In genomic region chr1:133209036-133209435, GRCm38 (mm10) we compare ENCODE assay signal across 14 mouse cellular contexts. TPM values are rescaled to one million over a fixed set of nuclear protein-coding genes. Genes with fewer than 3 reads are reported as not detected.
DNase-seq lines count a peak whose midpoint lies in the region; ATAC-seq and TF ChIP-seq lines count a peak whose summit lies in the region.
"Had no signal": no experiment of that assay in that cellular context is flagged by ENCODE, and none has a peak within 500 bp of the region (broad histone marks: within the 10 kb centered on the region; RNA-seq: fewer than 3 reads in every experiment).

No protein-coding gene starts in this region.

- no peak for TF ChIP-seq EP300 in stomach, postnatal 0 days (optimal IDR thresholded peaks at IDR 0.05)

- peaks cover 43% of the 10 kb centered on the region for H3K4me1 ChIP-seq in neural tube, embryonic 12.5 days
- H3K4me1 ChIP-seq in neural tube, embryonic 15.5 days: peaks cover 42% of the 10 kb centered on the region
- H3K4me1 ChIP-seq in embryonic facial prominence, embryonic 12.5 days: peaks cover 29% of the 10 kb centered on the region
- H3K4me1 ChIP-seq in hindbrain, embryonic 15.5 days (replicated peaks): peaks cover 42% of the 10 kb centered on the region
- peaks cover 14% of the 10 kb centered on the region for H3K4me1 ChIP-seq in stomach, postnatal 0 days (replicated peaks; ENCODE audit: control insufficient read depth, insufficient read depth)

- no peak for TF ChIP-seq CTCF in stomach, postnatal 0 days (IDR thresholded peaks at IDR 0.05; ENCODE audit: low read depth)

- H3K9me3 ChIP-seq in neural tube, embryonic 12.5 days: no peaks in the 10 kb centered on the region
- H3K9me3 ChIP-seq in neural tube, embryonic 15.5 days (replicated peaks): no peaks in the 10 kb centered on the region
- H3K9me3 ChIP-seq in embryonic facial prominence, embryonic 12.5 days: no peaks in the 10 kb centered on the region
- no peaks in the 10 kb centered on the region for H3K9me3 ChIP-seq in hindbrain, embryonic 15.5 days
- H3K9me3 ChIP-seq in stomach, postnatal 0 days (ENCODE audit: control insufficient read depth, low read length): no peaks in the 10 kb centered on the region
- H3K9me3 ChIP-seq: limb, embryonic 15.5 days had no signal

- ATAC-seq in neural tube, embryonic 12.5 days (ENCODE audit: low FRiP score, low read depth): no peak
- ATAC-seq in neural tube, embryonic 15.5 days (ENCODE audit: low FRiP score): no peak
- ATAC-seq in embryonic facial prominence, embryonic 12.5 days (ENCODE audit: insufficient number of reproducible peaks, insufficient read depth, low FRiP score, low TSS enrichment): no peak
- no peak for ATAC-seq in hindbrain, embryonic 15.5 days (ENCODE audit: low FRiP score, low read depth)
- ATAC-seq in stomach, postnatal 0 days (ENCODE audit: low FRiP score, low TSS enrichment): no peak
- ATAC-seq: CD4-positive, CD25-positive, alpha-beta regulatory T cell, adult 4 months had no signal

- H3K9ac ChIP-seq in neural tube, embryonic 12.5 days: no peak overlapping the region
- H3K9ac ChIP-seq in neural tube, embryonic 15.5 days (replicated peaks): no peak overlapping the region; the same call in 1 of the 2 replicates
- no peak overlapping the region for H3K9ac ChIP-seq in embryonic facial prominence, embryonic 12.5 days
- no peak overlapping the region for H3K9ac ChIP-seq in hindbrain, embryonic 15.5 days
- H3K9ac ChIP-seq in stomach, postnatal 0 days (ENCODE audit: low read length): no peak overlapping the region
- H3K9ac ChIP-seq: limb, embryonic 15.5 days had no signal

- H3K36me3 ChIP-seq in neural tube, embryonic 12.5 days: no peaks in the 10 kb centered on the region
- no peaks in the 10 kb centered on the region for H3K36me3 ChIP-seq in neural tube, embryonic 15.5 days
- no peaks in the 10 kb centered on the region for H3K36me3 ChIP-seq in embryonic facial prominence, embryonic 12.5 days
- H3K36me3 ChIP-seq in hindbrain, embryonic 15.5 days: no peaks in the 10 kb centered on the region
- H3K36me3 ChIP-seq in stomach, postnatal 0 days (ENCODE audit: control insufficient read depth, insufficient read depth, low read length): no peaks in the 10 kb centered on the region
- H3K36me3 ChIP-seq: limb, embryonic 15.5 days had no signal

- H3K4me2 ChIP-seq in neural tube, embryonic 12.5 days (replicated peaks): peak overlapping the region; percentile 39; the same call in 1 of the 2 replicates
- H3K4me2 ChIP-seq in neural tube, embryonic 15.5 days: no peak overlapping the region
- no peak overlapping the region for H3K4me2 ChIP-seq in embryonic facial prominence, embryonic 12.5 days (replicated peaks)
- H3K4me2 ChIP-seq in hindbrain, embryonic 15.5 days: no peak overlapping the region
- H3K4me2 ChIP-seq in stomach, postnatal 0 days (replicated peaks; ENCODE audit: low read depth): no peak overlapping the region
- H3K4me2 ChIP-seq: limb, embryonic 15.5 days had no signal

- no peak for DNase-seq in stomach, postnatal 0 days (ENCODE audit: low spot score)
- no peak for DNase-seq in spleen, adult 18-20 months
- DNase-seq in liver: no peak
- DNase-seq: adrenal gland, postnatal 36 days; kidney, adult 9 months; lung, adult 2 months; lung, postnatal 4 days; thymus, adult 2 months had no signal

- 79% methylated on average over 11 of the region's 11 CpGs for WGBS in neural tube, embryonic 12.5 days
- 71% methylated on average over 11 of the region's 11 CpGs for WGBS in neural tube, embryonic 15.5 days
- 83% methylated on average over 11 of the region's 11 CpGs for WGBS in embryonic facial prominence, embryonic 12.5 days
- WGBS in hindbrain, embryonic 15.5 days: 64% methylated on average over 11 of the region's 11 CpGs
- 68% methylated on average over 11 of the region's 11 CpGs for WGBS in stomach, postnatal 0 days

- no peak overlapping the region for H3K4me3 ChIP-seq in neural tube, embryonic 12.5 days
- no peak overlapping the region for H3K4me3 ChIP-seq in neural tube, embryonic 15.5 days (replicated peaks)
- H3K4me3 ChIP-seq in embryonic facial prominence, embryonic 12.5 days: no peak overlapping the region
- no peak overlapping the region for H3K4me3 ChIP-seq in hindbrain, embryonic 15.5 days
- H3K4me3 ChIP-seq in stomach, postnatal 0 days (ENCODE audit: low read depth, low read length): no peak overlapping the region
- H3K4me3 ChIP-seq: limb, embryonic 15.5 days had no signal

- H3K27ac ChIP-seq in neural tube, embryonic 12.5 days: no peak overlapping the region
- H3K27ac ChIP-seq in neural tube, embryonic 15.5 days (replicated peaks): no peak overlapping the region
- 0 out of 2 replicates have a peak overlapping the region, but pooled peaks have one; percentile 31 for H3K27ac ChIP-seq in embryonic facial prominence, embryonic 12.5 days
- 0 out of 2 replicates have a peak overlapping the region, but pooled peaks have one; percentile 57 for H3K27ac ChIP-seq in hindbrain, embryonic 15.5 days (replicated peaks)
- H3K27ac ChIP-seq in stomach, postnatal 0 days (replicated peaks): peak overlapping the region; percentile 67; the same call in 1 of the 2 replicates
- H3K27ac ChIP-seq: limb, embryonic 15.5 days had no signal

- H3K27me3 ChIP-seq in neural tube, embryonic 12.5 days (replicated peaks): no peaks in the 10 kb centered on the region
- H3K27me3 ChIP-seq in neural tube, embryonic 15.5 days (replicated peaks): no peaks in the 10 kb centered on the region
- 0 out of 2 replicates have a peak, but pooled peaks cover 2% of the 10 kb centered on the region for H3K27me3 ChIP-seq in embryonic facial prominence, embryonic 12.5 days
- no peaks in the 10 kb centered on the region for H3K27me3 ChIP-seq in hindbrain, embryonic 15.5 days
- H3K27me3 ChIP-seq in stomach, postnatal 0 days (ENCODE audit: control insufficient read depth, insufficient read depth, low read length): no peaks in the 10 kb centered on the region
- H3K27me3 ChIP-seq: limb, embryonic 15.5 days had no signal

RNA-seq across cellular contexts. Expression of gene Plekha6, which starts 45.0 kb away (rescaled TPM):
- 28.4 and 29.4 TPM in 2 replicates for polyA plus RNA-seq in neural tube, embryonic 12.5 days (2016; fragmentation: Nextera tagmentation; extraction: Ambion mirVana)
- polyA plus RNA-seq in neural tube, embryonic 15.5 days (2015; fragmentation: Nextera tagmentation; extraction: Ambion mirVana): 17.1 and 20.5 TPM in 2 replicates
- 4.6 and 5.2 TPM in 2 replicates for polyA plus RNA-seq in embryonic facial prominence, embryonic 12.5 days (2016; fragmentation: Nextera tagmentation; extraction: Ambion mirVana)
- polyA plus RNA-seq in hindbrain, embryonic 15.5 days (2015; fragmentation: Nextera tagmentation; extraction: Ambion mirVana): 17.2 and 19.9 TPM in 2 replicates
- 11.1 and 12.1 TPM in 2 replicates for polyA plus RNA-seq in stomach, postnatal 0 days (2015; fragmentation: Nextera tagmentation; extraction: Ambion mirVana)
- polyA plus RNA-seq: CD4-positive, CD25-positive, alpha-beta regulatory T cell, adult 4 months had no signal

Comparison
In these comparisons a context has a peak if more than half of its experiments do, and no peak if none do; other contexts are left out.
1. H3K27ac ChIP-seq: peak in embryonic facial prominence, embryonic 12.5 days (single experiment), hindbrain, embryonic 15.5 days (single experiment) and stomach, postnatal 0 days (single experiment); none in neural tube, embryonic 12.5 days (single experiment) and neural tube, embryonic 15.5 days (single experiment).